Mouse (Mus musculus): ENCODE measurements around the gene Ppp1r12a. TPM values are rescaled to one million over a fixed set of nuclear protein-coding genes. Genes with fewer than 3 reads are reported as not detected.

Ppp1r12a gene
- total and polyA plus RNA-seq, 2 experiments from 2014 or later = 52.0 to 52.3 TPM

DNA sequence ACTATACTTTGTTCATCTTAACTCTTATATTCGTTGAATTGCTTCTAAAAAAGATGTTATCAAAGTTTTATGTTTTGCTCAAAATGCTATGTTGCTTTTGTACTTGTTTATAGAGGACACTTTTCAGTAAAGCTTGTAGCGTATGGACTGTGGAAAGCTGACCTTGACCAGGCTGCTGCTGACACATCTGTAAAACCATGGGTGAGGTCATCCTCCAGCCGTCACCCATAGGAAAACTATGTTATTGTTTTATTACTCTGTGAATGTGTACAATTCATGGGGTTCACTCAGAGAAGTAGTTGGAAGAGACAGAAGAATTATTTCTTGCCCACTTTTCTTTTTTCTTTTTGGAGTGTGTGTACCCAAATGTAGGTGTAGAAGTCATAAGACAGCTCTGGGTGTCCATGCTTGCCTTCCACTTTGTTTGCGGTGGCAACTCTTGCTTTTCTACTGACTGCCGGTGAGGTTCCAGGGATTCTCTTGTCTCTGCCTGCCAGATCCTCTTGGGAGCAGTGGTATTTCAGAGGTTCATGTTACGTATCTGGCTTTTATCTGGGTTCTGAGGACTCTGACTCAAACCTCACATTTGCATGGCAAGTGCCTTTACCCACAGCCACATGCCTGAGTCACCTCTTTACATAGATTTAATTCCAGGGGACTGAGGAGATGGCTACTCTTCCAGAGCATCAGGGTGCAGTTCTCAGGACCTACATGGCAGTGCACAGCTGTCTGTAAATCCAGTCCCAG, 11.0 kb downstream of the Ppp1r12a start:
- ATAC-seq = no peak
- no peak overlapping the region for H3K27ac ChIP-seq
- no peak overlapping the region for H3K4me2 ChIP-seq (ENCODE audit: low read depth, low read length)
- H3K36me3 ChIP-seq (ENCODE audit: insufficient read depth, low read length) = no peaks in the 10 kb centered on the region
- WGBS = 80% methylated on average over 6 of the region's 6 CpGs
- no peaks in the 10 kb centered on the region for H3K27me3 ChIP-seq (ENCODE audit: insufficient read depth, low read length)
- no peaks in the 10 kb centered on the region for H3K4me1 ChIP-seq (ENCODE audit: insufficient read depth, low read length)
- DNase-seq (ENCODE audit: low spot score) = no peak
- TF ChIP-seq CTCF (IDR thresholded peaks at IDR 0.05; ENCODE audit: low read depth) = no peak
- no peak overlapping the region for H3K4me3 ChIP-seq (ENCODE audit: low read length)
- H3K9me3 ChIP-seq (ENCODE audit: low read length) = no peaks in the 10 kb centered on the region
- no peak overlapping the region for H3K9ac ChIP-seq (replicated peaks; ENCODE audit: low read length)

DNA sequence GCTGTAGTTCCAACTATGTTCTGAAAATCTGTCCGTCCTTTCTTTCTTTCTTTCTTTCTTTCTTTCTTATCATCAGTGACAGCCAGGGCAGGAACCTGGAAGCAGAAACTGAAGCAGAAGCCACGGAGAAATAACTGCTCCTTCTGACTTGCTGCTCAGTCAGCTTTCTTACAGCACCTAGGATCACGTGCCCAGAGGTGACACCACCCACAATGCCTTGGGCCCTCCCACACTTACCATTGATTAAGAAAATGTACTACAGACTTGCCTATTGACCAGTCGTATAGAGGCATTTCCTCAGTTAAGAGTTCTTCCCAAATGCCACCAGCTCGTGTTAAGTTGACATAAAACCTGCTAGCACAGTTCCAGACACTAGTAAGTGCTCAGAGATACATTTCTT, 12.1 kb downstream of the Ppp1r12a start:
- Histone ChIP-seq H3K27me3 (ENCODE audit: insufficient read depth, low read length) (no peaks in the 10 kb centered on the region), H3K4me1 (ENCODE audit: insufficient read depth, low read length) (no peaks in the 10 kb centered on the region), H3K4me2 (ENCODE audit: low read depth, low read length) (no peak overlapping the region), H3K4me3 (ENCODE audit: low read length) (no peak overlapping the region), H3K9ac (replicated peaks; ENCODE audit: low read length) (no peak overlapping the region), H3K36me3 (ENCODE audit: insufficient read depth, low read length) (no peaks in the 10 kb centered on the region), H3K27ac (no peak overlapping the region), H3K9me3 (ENCODE audit: low read length) (no peaks in the 10 kb centered on the region)
- DNase-seq (ENCODE audit: low spot score) (no peak), ATAC-seq (no peak)
- WGBS = 85% methylated on average over 5 of the region's 5 CpGs
- TF ChIP-seq CTCF (IDR thresholded peaks at IDR 0.05; ENCODE audit: low read depth) = no peak

DNA sequence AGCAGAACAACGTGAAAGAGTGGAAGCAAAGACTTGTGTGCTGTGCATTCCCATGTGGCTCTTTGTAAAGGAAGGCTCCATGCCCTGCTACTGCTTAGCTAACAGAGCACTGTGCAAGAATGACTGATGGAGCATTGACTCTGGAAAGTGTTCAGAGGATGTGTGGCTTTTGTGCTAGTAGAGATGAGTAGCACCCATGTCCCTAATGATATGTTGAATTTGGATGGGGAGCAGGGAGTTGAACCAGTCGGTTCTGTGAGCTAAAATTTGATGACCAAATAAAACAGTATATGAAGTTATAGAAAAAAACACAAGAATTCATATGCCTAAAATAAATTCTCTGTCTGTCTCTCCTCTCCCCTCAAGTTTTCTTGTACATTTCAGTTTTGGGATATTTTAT, 13.9 kb downstream of the Ppp1r12a start:
- no peaks in the 10 kb centered on the region for H3K4me1 ChIP-seq (ENCODE audit: insufficient read depth, low read length)
- H3K9ac ChIP-seq (replicated peaks; ENCODE audit: low read length) = no peak overlapping the region
- no peak overlapping the region for H3K4me3 ChIP-seq (ENCODE audit: low read length)
- ATAC-seq (no peak), DNase-seq (ENCODE audit: low spot score) (no peak)
- WGBS = 78% methylated on average over 2 of the region's 2 CpGs
- no peaks in the 10 kb centered on the region for H3K9me3 ChIP-seq (ENCODE audit: low read length)
- H3K27ac ChIP-seq = no peak overlapping the region; the same call in 1 of the 2 replicates
- no peaks in the 10 kb centered on the region for H3K36me3 ChIP-seq (ENCODE audit: insufficient read depth, low read length)
- no peak overlapping the region for H3K4me2 ChIP-seq (ENCODE audit: low read depth, low read length)
- H3K27me3 ChIP-seq (ENCODE audit: insufficient read depth, low read length) = no peaks in the 10 kb centered on the region
- no peak for TF ChIP-seq CTCF (IDR thresholded peaks at IDR 0.05; ENCODE audit: low read depth)

DNA sequence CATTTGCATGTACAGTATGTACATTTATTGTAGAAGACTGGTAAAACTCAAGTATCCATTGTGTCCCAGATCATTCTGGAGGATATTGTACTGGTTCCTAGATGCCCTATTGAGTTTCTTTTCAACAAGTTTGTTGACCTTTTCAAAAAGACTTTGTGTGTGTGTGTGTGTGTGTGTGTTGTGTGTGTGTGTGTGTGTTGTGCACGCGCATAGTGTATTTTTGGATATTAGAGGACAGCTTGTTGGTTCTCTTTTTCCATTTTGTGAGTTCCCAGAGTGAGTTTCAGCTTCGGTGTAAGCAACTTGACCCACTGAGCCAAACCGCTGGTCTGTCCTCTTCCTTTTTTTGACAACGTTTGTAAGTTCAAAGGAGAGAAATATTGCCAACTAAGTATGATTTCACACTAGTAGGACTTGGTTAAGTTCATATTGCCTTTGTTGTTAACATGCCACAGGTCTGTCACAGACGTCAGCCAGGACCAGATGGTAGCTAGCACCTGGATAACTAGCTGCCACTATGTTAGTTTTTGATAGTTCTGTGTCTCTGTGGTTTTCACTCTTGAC, 16.4 kb downstream of the Ppp1r12a start:
- no peak for TF ChIP-seq CTCF (IDR thresholded peaks at IDR 0.05; ENCODE audit: low read depth)
- ATAC-seq (no peak), DNase-seq (ENCODE audit: low spot score) (no peak)
- H3K4me2 ChIP-seq (ENCODE audit: low read depth, low read length) = no peak overlapping the region
- WGBS = 79% methylated on average over 6 of the region's 6 CpGs
- H3K9me3 ChIP-seq (ENCODE audit: low read length) = no peaks in the 10 kb centered on the region
- H3K27me3 ChIP-seq (ENCODE audit: insufficient read depth, low read length) = no peaks in the 10 kb centered on the region
- H3K36me3 ChIP-seq (ENCODE audit: insufficient read depth, low read length) = no peaks in the 10 kb centered on the region
- H3K4me1 ChIP-seq (ENCODE audit: insufficient read depth, low read length) = no peaks in the 10 kb centered on the region
- H3K9ac ChIP-seq (replicated peaks; ENCODE audit: low read length) = no peak overlapping the region
- no peak overlapping the region for H3K4me3 ChIP-seq (ENCODE audit: low read length)
- H3K27ac ChIP-seq = no peak overlapping the region

DNA sequence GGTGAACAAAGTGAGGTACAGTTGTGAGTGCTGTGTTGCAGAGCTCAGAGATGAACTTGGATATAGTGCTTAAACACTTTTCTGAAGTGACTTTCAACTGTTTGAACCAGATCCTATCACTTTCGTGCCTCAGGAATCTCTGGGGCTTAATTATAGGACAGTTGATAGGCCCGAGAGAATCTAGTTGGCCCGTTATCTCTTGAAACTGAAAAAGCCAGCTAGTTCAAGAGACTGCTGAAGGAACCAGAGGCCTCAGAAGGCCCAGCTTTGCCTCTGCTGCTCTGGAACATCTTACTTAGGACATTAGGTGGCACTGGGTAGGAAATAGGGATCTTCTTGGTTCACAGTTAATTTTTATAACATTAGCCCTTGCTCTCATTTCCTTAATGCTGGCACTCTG, 17.4 kb downstream of the Ppp1r12a start:
- Histone ChIP-seq H3K9ac (replicated peaks; ENCODE audit: low read length) (no peak overlapping the region), H3K27ac (no peak overlapping the region), H3K27me3 (ENCODE audit: insufficient read depth, low read length) (no peaks in the 10 kb centered on the region), H3K4me2 (ENCODE audit: low read depth, low read length) (no peak overlapping the region), H3K4me1 (ENCODE audit: insufficient read depth, low read length) (no peaks in the 10 kb centered on the region), H3K36me3 (ENCODE audit: insufficient read depth, low read length) (no peaks in the 10 kb centered on the region), H3K9me3 (ENCODE audit: low read length) (no peaks in the 10 kb centered on the region), H3K4me3 (ENCODE audit: low read length) (no peak overlapping the region)
- DNase-seq (ENCODE audit: low spot score) (no peak), ATAC-seq (no peak)
- WGBS = 74% methylated on average over 3 of the region's 3 CpGs
- no peak for TF ChIP-seq CTCF (IDR thresholded peaks at IDR 0.05; ENCODE audit: low read depth)

DNA sequence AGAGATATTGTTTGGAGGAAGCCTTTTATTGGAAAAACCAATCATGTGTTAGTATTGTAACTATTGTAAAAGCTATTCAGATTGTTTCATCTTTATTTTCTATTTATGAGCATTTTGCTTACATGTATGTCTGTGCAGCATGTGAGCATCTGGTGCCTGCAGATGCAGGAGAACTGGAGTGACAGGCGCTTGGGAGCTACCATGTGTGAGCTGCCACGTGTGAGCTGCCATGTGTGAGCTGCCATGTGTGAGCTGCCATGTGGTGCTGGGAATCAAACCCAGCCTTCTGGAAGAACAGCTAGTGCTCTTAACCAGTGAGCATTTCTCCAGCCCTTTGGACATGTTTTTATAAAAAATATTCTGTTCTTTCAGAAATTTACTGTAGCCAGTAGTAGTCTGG, 18.3 kb downstream of the Ppp1r12a start:
- ATAC-seq (no peak), DNase-seq (ENCODE audit: low spot score) (no peak)
- no peaks in the 10 kb centered on the region for H3K9me3 ChIP-seq (ENCODE audit: low read length)
- H3K4me2 ChIP-seq (ENCODE audit: low read depth, low read length) = no peak overlapping the region
- H3K4me1 ChIP-seq (ENCODE audit: insufficient read depth, low read length) = no peaks in the 10 kb centered on the region
- H3K36me3 ChIP-seq (ENCODE audit: insufficient read depth, low read length) = no peaks in the 10 kb centered on the region
- H3K4me3 ChIP-seq (ENCODE audit: low read length) = no peak overlapping the region
- no peaks in the 10 kb centered on the region for H3K27me3 ChIP-seq (ENCODE audit: insufficient read depth, low read length)
- 80% methylated on average over 2 of the region's 2 CpGs for WGBS
- TF ChIP-seq CTCF (IDR thresholded peaks at IDR 0.05; ENCODE audit: low read depth) = no peak
- H3K9ac ChIP-seq (replicated peaks; ENCODE audit: low read length) = no peak overlapping the region
- no peak overlapping the region for H3K27ac ChIP-seq

DNA sequence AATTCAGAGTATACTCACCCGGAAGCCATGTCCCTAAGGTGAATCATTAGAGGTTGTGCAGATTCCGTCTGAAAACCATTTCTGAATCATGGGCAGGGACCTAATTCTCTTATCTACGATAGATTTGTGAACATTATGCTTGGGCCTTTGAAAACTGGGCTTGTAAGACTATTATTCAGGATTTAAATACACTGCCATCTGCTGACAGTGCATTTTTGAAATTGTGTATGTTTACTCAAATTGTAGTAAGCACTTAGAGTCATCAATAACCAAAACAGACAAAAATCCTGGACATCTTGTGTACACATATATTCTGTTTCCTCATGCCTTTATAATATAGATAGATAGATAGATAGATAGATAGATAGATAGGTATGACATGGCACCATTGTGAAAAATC, 19.9 kb downstream of the Ppp1r12a start:
- H3K9ac ChIP-seq (replicated peaks; ENCODE audit: low read length) = no peak overlapping the region
- H3K4me1 ChIP-seq (ENCODE audit: insufficient read depth, low read length) = no peaks in the 10 kb centered on the region
- DNase-seq (ENCODE audit: low spot score) = no peak
- H3K36me3 ChIP-seq (ENCODE audit: insufficient read depth, low read length) = no peaks in the 10 kb centered on the region
- no peak overlapping the region for H3K27ac ChIP-seq
- H3K4me3 ChIP-seq (ENCODE audit: low read length) = no peak overlapping the region
- TF ChIP-seq CTCF (IDR thresholded peaks at IDR 0.05; ENCODE audit: low read depth) = no peak
- no peaks in the 10 kb centered on the region for H3K9me3 ChIP-seq (ENCODE audit: low read length)
- 75% methylated on average over 3 of the region's 3 CpGs for WGBS
- no peak for ATAC-seq
- no peak overlapping the region for H3K4me2 ChIP-seq (ENCODE audit: low read depth, low read length)
- H3K27me3 ChIP-seq (ENCODE audit: insufficient read depth, low read length) = no peaks in the 10 kb centered on the region

All from hindbrain, postnatal 0 days (tissue).